Mouse (Mus musculus) adrenal gland, adult 10 weeks (tissue): ENCODE measurements around the gene Exo5. TPM values are rescaled to one million over a fixed set of nuclear protein-coding genes. Genes with fewer than 3 reads are reported as not detected.

Experiments used
- polyA plus RNA-seq: library from polyadenylated mRNA; stranded (reverse); fragments of 350-450 nt; fragmentation: Illumina TruSeq; extraction: RNeasy Lipid Tissue Mini Kit (QIAGEN cat#74804); gene quantifications from one replicate; pipeline ENCODE4 v1.2.3, GENCODE M21; 2014; ENCODE audit warnings: low read depth, low replicate concordance

Exo5 gene
- 6.4 TPM for polyA plus RNA-seq

GRCm38 (mm10) chr4:120924554-120925299, at the start of gene Exo5:
Gene Exo5 (minus strand): TSS chr4:120925017.

GRCm38 (mm10) chr4:120951428-120951973, 26.7 kb upstream of the Exo5 start, which contains the start of gene Zfp69:
Gene Zfp69 (minus strand): TSS chr4:120951699.

Other genes starting within 250 kb of the Exo5 start
- not detected for gene Kcnq4, start 176.4 kb downstream of the Exo5 start, polyA plus RNA-seq
- 28.5 TPM for gene Nfyc, start 93.4 kb downstream of the Exo5 start, polyA plus RNA-seq
- 4.1 TPM for gene Rims3, start 70.2 kb downstream of the Exo5 start, polyA plus RNA-seq
- 0.58 TPM for gene Zfp69, start 26.7 kb upstream of the Exo5 start, polyA plus RNA-seq
- gene Smap2, start 92.2 kb upstream of the Exo5 start, polyA plus RNA-seq = 26.8 TPM
- not detected for gene Col9a2, start 114.4 kb upstream of the Exo5 start, polyA plus RNA-seq
- 214 TPM for gene Zmpste24, start 173.2 kb upstream of the Exo5 start, polyA plus RNA-seq
- gene Tmco2, start 184.2 kb upstream of the Exo5 start, polyA plus RNA-seq = not detected